Mouse (Mus musculus) bone marrow, adult 2 months (tissue): Measurements from ENCODE around the gene Gdf1. TPM values are rescaled to one million over a fixed set of nuclear protein-coding genes. Genes with fewer than 3 reads are reported as not detected.

Experiments
- H3K27ac ChIP-seq: fragments of 200-500 bp; 2 replicates; pipeline ENCODE4 v1.5.1; 2012; ENCODE audit warnings: low read depth, mild to moderate bottlenecking, control low read depth, inconsistent platforms, low read length; ENCODE audit not compliant: control insufficient read depth, poor library complexity, insufficient read depth
- H3K4me1 ChIP-seq: fragments of 200-500 bp; 2 replicates; pipeline ENCODE4 v1.6.1; 2011; ENCODE audit warnings: low read length; ENCODE audit not compliant: control insufficient read depth, insufficient read depth
- H3K4me3 ChIP-seq: fragments of 200-500 bp; replicated peaks from 2 replicates; pipeline ENCODE3; 2011; ENCODE audit warnings: mild to moderate bottlenecking, low read depth, low read length, control low read depth; ENCODE audit not compliant: control insufficient read depth
- CTCF ChIP-seq: fragments of 200-500 bp; IDR thresholded peaks from 2 replicates; pipeline ENCODE4 v1.5.1; 2011; ENCODE audit warnings: low read length, control low read depth; ENCODE audit not compliant: control insufficient read depth, insufficient read depth
- POLR2A ChIP-seq: fragments of 200-500 bp; IDR thresholded peaks from 2 replicates; pipeline ENCODE4 v1.6.1; 2011; ENCODE audit warnings: low read depth, mild to moderate bottlenecking, control low read depth, low read length, borderline replicate concordance; ENCODE audit not compliant: control insufficient read depth
- WGBS: fragments of 180-500 bp; shearing (Covaris S2); methylation state at CpG from one replicate; pipeline ENCODE4 v1.1.7; 2018; 5-methylcytosine and 5-hydroxymethylcytosine counted together
- polyA plus RNA-seq: library from polyadenylated mRNA; stranded (reverse); fragments of >200 nt; gene quantifications from 2 replicates; pipeline ENCODE4 v1.2.4, GENCODE M21; 2011; ENCODE audit warnings: low replicate concordance; ENCODE audit not compliant: missing spikeins, insufficient read depth, insufficient read length

Gdf1 gene
- not detected in 2 replicates for polyA plus RNA-seq

DNA sequence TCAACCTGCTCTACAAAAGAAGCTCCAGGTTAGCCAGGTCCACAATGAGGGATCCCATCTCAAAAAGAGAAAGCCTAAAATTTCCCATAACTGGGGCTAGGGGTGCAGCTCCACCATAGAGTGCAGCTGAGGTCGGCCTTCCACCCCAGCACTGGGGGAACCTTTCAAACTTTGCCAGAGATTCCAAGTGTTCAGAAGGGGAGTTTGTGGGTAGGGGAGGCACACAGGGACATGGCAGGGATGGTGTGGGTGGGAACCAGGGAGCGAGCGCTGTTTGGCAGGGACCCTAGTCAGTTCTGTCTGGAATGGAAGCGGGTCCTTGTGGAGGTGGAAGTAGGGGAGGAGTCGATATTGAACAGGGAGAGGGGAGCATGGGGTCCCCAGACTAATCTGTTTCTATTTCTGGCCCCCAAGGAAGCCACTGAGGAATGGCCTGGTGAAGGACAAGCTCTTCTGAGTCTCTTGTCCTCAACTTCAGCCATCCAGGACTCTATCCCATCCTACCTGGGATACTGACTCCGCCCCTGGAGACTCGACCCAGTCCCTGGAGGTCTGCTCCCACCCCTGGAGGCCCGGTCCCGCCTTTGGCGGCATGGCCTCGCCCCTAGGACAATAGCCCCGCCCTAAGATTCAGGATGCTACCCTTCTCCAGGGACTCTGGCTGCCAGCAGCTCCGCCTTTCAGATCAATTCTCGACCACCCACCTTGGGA, at the start of gene Gdf1:
Gdf1 (plus strand) TSS at position 694 of the 711 bp plus-strand sequence.
- Histone ChIP-seq H3K4me3 (no peak within 1 kb of the TSS), H3K4me1 (no peaks in the 10 kb centered on the region; the same call in 1 of the 2 replicates), H3K27ac (peak within 1 kb of the TSS; percentile 48; the same call in 1 of the 2 replicates)
- WGBS, result 59% methylated on average over 14 of the region's 14 CpGs
- no peak for TF ChIP-seq CTCF
- TF ChIP-seq POLR2A, result no peak

DNA sequence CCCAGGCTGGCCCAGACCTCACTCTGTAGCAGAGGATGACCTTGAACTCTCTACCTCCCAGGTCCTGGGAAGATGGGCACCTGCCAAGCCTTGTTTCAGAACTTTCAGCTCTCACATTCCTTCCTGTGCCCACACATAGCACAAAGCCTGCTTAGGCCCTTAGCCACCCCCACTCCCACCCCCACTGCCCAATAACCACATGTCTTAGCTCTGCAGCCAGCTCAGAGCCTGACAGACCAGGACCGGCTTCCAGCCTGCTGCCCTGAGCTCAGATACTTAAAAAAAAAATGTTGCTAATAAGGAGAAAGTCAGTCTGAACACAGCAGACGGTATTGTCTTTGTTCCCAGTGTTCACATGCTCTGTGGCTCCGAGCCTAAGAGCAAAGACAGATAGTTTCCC, 48.6 kb upstream of the Gdf1 start:
- no peak overlapping the region for H3K27ac ChIP-seq

DNA sequence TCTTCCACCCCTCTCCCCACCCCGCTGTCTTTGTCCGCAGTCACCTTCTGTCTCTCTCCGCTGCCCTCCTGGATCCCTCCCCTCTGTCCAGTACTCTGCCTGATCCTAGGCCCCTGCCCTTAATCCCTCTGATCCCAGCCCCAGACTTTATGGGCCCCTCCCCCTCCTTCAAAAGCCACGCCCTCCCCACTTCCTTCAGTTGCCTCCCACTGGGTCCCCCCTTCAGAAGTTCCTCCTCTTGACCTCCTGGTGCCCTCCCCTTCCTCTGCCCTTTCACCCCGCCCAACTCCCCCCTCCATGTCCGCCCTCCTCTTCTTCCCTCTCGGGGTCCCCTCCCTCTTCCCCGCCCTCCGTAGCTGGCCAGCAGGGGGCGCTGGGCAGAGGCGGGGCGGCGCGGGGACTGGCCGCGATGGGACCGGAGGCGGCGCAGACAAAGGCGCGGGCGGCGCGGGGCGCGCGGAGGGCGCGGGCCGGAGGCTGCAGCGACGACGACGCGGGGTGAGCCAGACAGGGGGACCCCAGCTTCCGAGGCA, 46.9 kb upstream of the Gdf1 start, which contains the start of gene Homer3:
Homer3 (plus strand) TSS at position 225 of the 533 bp plus-strand sequence.
- TF ChIP-seq POLR2A, result peak; percentile 24; the same call in 1 of the 2 replicates
- peak; percentile 68; the same call in 1 of the 2 replicates for TF ChIP-seq CTCF
- H3K4me1 ChIP-seq, result no peaks in the 10 kb centered on the region; the same call in none of the 2 replicates
- 3% methylated on average over 36 of the region's 36 CpGs for WGBS
- peak within 1 kb of the TSS; percentile 81 for H3K4me3 ChIP-seq
- peak within 1 kb of the TSS; percentile 30; the same call in 1 of the 2 replicates for H3K27ac ChIP-seq

More for the DNA sequence above, 48.6 kb upstream of the Gdf1 start:
- H3K4me3 ChIP-seq, result no peak overlapping the region
- 82% methylated on average over 3 of the region's 3 CpGs for WGBS
- peaks cover 3% of the 10 kb centered on the region for H3K4me1 ChIP-seq
- TF ChIP-seq POLR2A, result no peak
- TF ChIP-seq CTCF, result no peak

DNA sequence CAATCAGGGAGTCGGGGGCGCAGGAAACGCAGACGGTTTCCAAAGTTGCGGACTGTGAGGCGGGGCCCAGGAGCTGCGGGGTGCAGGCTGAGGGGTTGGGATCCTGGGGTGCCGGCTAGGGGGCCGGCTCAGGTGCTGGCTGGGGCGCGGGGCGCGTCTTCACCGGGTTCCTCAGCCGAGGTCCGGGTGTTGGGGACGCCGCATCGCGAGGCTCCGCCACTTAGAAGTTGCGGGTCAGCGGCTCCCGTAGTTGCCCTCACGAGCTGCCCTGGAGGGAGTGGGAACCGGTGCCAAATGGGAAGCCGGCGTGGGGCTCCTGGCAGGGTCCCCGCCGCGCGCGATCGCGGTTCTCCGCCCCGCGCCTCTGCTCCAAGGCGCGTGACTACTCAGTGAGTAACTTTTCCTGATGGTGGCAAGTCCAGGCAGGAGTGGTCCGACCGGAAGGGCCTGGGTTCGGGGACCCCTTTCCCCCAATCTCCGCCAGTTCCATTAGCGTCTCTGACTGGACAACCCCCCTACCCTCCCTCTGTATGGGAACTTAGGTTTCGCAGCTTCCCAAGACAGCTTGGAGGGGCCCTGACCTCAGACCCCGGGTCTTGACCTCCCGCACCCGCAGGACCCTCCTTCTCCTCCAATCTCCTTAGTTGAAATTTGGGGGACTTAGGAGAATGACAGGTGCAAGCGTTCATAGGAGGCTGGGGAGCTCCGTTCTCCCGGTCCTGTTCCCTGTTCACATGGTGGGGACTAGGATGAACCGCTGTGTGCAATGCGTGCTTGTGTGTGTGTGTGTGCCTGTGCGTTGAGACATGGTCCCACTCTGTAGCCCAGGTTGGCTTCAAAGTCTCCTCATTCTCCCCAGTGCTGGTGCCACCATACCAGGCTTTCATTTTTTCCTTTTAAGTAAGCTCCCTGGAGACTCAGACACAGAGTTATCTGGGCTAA, 46.2 kb upstream of the Gdf1 start:
- WGBS, result under 1% methylated on average over 55 of the region's 55 CpGs
- 0 out of 2 replicates have a peak, but pooled peaks have one; percentile 23 for TF ChIP-seq POLR2A
- TF ChIP-seq CTCF, result no peak
- H3K4me1 ChIP-seq, result no peaks in the 10 kb centered on the region; the same call in none of the 2 replicates
- H3K4me3 ChIP-seq, result peak overlapping the region; percentile 81
- peak overlapping the region; percentile 30; the same call in 1 of the 2 replicates for H3K27ac ChIP-seq

DNA sequence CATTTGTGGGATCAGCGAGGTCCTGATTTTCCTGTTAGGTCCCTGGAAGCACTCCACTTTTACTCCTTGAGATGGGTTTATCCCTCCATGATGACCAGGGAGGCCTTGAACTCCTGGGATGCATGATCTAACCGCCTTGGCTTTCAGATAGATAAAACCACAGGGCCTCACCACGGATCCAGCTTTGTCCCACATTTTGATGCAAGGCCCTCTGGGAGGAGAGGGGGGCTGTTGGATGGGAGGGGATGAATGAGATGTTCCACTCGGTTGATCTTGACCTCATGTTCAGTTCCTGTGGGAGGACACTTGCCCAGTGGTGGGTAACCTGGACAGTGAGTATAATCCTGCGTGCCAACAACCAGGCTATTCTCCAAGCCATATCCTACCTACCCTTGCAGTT, 45.2 kb upstream of the Gdf1 start:
- 75% methylated on average over 5 of the region's 5 CpGs for whole genome bisulfite sequencing
- H3K4me3 ChIP-seq, result no peak overlapping the region
- no peak overlapping the region for H3K27ac ChIP-seq
- H3K4me1 ChIP-seq, result no peaks in the 10 kb centered on the region; the same call in none of the 2 replicates
- TF ChIP-seq CTCF, result no peak

DNA sequence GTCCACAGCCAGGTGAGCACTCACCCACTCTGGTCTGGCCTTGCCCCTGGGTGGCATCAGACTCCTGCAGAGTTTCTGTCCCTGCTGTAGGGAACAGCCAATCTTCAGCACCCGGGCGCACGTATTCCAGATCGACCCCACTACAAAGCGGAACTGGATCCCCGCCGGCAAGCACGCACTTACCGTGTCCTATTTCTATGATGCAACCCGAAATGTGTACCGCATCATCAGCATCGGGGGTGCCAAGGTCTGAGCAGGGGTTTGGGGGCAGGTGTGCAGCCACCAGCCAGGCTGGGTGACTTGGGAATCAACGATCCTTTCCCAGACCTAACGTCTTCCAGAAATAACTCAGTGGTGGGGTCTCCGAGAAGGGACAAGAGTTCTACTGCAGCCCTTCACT, 44.3 kb upstream of the Gdf1 start:
- 92% methylated on average over 15 of the region's 15 CpGs for WGBS
- no peak overlapping the region for H3K27ac ChIP-seq
- no peak overlapping the region for H3K4me3 ChIP-seq
- TF ChIP-seq POLR2A (no peak), CTCF (no peak)
- H3K4me1 ChIP-seq, result no peaks in the 10 kb centered on the region; the same call in none of the 2 replicates

DNA sequence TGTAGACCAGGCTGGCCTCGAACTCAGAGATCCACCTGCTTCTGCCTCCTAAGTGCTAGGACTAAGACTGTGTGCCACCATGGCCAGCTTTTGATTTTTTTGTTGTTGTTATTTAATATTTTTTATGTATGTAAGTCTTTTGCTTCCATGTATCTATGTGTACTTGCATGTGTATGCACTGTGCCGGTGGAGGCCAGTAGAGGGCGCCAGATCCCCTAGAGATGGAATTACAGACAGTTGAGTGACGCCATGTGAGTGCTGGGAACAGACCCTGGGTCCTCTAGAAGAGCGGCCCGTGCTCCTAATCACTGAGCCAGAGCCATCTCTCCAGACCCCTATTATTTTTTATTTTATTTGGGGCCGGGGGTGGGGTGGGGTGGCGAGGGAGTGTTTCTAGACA, 42.9 kb upstream of the Gdf1 start:
- TF ChIP-seq POLR2A, result no peak
- TF ChIP-seq CTCF, result peak; percentile 56

More for the DNA sequence above, 42.9 kb upstream of the Gdf1 start:
- H3K27ac ChIP-seq, result no peak overlapping the region
- H3K4me1 ChIP-seq, result no peaks in the 10 kb centered on the region; the same call in none of the 2 replicates
- WGBS, result 87% methylated on average over 8 of the region's 8 CpGs
- H3K4me3 ChIP-seq, result no peak overlapping the region
